Mouse (Mus musculus) layer of hippocampus, adult 11-12 months (tissue): Measurements from ENCODE around the gene Mast4.
"Not testable (repeated sequence)": the region's sequence is repeated elsewhere in the genome, so short reads cannot be mapped to it uniquely, and the experiment has no call there.

Source experiments
- DNase-seq: peaks from one replicate; pipeline ENCODE4 v3.0.0; 2022; ENCODE audit warnings: low spot score

Gene Mast4

DNA sequence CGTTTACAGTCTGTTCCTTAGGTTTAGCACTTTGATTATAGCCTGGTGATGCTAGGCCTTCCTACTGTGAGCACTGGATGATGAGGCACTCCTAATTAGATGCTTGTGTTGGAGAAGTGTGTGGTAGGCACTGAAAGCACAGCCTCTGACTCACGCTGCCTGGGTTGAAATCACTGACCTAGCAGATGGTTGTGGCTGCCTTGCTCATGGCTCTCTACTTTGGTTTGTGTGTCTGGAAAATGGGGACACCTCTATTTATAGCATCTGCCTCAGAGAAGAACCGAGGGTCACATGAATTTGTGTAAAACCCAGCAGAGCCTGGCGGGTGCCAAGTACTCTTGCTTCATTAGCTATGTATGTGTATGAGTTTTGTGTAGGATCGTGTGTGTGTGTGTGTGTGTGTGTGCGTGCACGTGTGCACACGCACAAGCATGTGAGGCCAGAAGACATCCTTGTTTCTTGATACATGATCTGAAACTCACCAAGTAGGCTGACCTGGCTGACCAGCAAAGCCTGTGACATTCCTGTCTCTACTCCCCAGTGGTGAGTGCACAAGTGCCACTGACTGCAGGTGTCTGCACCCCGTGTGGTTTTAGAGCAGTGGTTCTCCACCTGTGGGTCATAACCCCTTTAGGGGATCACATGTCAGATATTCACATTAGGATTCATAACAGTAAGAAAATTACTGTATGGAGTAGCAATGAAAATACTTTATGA, 588.5 kb downstream of the Mast4 start:
- peak; percentile 38 for DNase-seq

DNA sequence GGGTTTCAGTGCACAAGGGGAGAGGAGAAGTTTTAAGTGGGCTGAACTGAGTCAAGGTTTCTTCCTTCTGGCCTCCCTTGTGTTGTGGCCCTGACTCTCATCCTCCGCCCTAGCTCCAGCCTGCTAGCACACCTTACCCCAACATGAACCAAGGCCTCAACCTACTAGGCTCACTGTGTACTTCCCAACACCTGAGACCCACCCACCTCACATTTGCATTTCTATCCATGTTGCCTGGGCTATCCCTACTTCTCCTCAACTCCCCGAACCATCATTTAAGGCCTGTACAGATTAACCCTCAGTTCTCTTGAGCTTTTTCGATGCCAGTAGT, 589.1 kb downstream of the Mast4 start:
- DNase-seq, result no peak

DNA sequence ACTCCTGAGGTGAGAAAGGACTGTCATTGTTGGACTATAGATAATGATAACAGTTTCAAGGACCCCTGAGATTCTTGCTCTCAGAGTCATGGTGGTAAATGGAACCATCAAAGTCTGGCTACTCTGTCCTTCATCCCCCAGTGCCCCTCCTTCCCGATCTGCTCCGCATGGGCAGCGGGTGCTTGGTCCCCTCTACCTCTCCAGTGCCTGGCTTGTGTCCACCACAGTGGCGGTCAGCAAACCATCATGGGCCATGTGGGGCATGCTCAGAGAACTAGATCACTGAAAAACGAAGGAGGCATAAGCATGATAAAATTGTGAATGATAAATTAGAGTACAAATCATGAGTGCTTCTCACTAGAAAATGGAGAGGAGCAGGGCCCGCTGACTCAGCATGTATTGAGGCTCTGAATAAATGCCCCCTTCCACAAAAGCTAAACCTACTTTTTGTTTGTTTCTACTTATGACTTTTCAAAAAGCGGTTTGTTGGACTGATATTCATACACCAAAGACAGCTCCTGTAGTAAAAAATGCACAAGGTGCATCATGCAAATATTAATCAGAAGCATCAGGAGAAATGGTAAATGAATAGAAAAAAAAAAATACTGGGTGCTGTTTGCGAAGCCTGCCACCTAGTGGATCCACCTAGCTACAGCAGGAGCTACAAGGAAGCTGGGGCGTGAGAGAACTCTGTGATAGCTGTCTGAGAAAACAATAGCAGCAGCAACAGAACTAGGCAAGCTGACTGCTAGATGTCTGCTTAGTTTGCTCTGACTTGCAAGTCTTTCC, 589.6 kb downstream of the Mast4 start:
- peak; percentile 74 for DNase-seq

DNA sequence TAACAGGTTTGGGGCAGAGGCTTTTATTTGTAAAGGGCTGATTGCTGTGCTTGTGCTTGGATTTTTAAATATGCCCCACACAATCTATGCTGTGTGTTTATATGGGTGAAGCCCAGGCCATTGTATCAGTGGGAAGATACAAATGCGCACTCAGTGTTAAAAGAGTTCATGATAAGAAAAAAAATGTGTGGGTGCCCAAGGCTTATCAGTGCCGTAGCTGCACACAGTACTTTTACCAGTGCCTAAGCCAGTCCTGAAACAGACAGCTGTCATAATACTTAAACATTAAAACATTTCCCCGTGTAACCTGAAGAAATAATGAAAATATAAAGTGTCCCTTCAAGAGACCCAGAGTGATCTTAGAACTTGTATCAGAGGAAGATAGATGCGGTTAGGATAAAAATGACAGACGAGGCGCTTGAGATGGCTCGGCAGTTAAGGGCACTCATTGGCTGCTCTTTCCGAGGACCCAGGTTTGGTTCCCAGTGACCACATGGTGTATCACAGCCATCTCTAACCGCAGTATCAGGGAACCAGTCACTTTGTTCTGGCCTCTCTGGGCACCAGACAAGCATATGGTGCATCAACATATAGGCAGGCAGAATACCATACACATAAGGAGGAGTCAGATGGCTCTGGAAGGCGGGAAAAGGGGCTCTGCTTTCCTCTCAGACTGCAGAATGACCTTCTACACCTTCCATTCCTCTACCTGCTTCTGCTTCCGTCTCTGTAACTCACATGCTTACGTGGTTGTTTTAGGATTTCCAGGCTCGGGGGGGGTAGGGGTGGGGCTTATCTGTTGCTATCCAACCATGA, 594.4 kb downstream of the Mast4 start:
- no peak for DNase-seq

DNA sequence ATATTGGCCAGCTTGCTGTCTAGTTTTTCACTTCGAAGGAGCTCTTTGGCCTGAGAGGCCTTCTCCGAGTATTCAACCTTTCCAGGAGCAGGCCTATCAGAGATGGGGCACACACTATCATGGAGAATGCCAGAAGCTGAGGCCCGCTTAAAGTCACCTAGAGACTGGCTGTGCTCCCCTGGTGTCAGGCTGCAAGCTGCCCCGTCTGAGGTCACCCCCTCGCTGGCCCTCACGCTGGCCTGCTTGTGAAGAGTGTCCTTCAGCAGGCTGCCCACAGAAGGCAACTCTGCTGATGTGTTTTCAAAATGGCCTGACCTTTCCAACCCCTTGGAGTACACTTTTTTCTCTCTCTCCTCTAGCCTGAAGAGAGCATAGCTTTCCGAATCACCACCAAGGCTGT, 596.5 kb downstream of the Mast4 start:
- no peak for DNase-seq

DNA sequence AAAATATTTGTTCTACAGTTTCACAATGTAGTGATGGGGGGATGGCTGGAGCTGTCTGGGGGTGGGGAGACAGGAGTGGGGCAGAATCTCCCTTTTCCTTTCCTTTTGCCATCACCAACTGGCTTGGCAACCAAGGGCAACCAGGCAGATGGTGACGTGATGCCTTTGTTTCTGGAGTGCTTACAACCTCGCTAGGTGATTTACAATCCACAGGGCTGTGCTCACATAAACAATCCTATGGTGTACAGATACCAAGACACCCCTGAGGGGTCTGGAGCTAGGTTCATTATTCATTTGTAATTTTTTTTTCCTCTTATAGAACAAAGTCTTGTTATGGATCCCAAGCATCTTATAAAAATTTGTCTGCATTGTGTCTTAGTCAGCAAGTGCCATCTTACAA, 601.2 kb downstream of the Mast4 start:
- no peak for DNase-seq

DNA sequence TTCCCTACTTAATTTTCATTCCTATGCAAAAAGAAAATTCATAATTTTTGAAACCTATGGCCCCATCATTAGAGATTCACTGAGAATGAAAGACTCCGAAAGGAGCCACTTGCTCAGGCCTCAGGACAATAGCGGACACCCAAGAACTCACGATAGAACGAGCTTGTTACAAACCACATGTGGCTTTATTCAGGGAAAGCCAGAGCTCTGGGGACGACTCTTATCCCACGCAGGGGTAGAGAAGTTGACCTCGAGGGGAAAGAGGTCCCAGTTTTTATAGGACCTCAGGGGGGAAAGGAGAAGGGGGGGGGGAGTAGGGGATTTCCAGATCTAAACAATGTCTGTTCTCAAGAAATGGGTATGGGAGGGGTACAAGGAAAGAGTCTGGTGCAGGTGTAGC, 605.3 kb downstream of the Mast4 start:
- not testable (repeated sequence) for DNase-seq

DNA sequence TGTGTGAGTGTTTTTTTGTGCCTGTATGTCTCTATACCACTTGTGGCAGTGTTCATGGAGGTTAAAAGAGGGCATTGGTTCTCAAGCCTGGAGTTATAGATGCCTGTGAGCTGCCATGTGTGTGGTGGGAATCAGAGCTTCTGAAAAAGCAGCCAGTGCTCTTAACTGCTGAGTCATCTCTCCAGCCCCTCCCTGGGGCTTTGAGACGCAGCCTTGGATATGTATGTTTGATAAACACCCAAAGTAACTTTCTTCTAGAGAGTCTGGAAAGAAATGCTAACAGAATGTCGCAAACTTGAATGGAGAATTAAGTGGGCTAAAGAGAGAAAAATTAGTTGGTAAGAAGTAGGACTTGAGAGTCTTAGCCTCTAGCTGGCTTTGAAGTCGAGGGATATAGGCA, 606.3 kb downstream of the Mast4 start:
- DNase-seq, result no peak

DNA sequence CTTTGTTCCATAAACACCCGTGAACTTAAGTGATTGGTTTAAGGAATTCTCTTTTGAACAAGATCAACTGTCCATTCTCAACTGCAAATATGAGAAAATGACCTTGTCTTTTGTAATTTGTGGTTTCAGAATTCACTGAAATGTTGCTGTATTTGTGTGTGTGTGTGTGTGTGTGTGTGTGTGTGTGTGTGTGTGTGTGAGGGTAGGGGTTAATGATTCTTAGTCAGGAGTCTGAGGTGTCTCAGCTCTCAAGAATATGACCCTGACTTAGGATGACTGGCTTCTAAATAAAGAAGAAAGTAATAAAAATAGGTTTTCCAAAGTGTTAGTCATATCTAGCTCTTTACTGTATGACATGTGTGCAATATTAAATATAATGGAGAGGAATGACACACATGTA, 607.4 kb downstream of the Mast4 start:
- no peak for DNase-seq

DNA sequence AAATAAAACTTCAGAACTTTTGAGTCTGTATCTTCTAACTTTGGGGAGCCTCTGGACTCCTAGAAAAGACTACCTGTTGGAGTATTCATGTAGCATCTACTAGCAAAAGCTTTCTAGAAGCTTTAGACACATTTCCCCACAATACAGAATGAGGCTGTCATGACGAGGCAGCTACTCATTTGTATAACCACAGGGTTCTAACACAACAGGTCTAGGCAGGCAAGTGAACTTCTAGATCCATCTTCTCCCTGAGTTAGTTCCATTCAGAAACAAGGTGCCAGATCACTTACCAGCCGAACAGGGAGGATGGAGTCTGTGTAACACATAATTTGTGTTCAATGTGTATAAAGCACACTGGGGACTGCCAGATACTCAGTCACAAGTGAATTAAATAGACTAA, 608.4 kb downstream of the Mast4 start:
- no peak for DNase-seq

DNA sequence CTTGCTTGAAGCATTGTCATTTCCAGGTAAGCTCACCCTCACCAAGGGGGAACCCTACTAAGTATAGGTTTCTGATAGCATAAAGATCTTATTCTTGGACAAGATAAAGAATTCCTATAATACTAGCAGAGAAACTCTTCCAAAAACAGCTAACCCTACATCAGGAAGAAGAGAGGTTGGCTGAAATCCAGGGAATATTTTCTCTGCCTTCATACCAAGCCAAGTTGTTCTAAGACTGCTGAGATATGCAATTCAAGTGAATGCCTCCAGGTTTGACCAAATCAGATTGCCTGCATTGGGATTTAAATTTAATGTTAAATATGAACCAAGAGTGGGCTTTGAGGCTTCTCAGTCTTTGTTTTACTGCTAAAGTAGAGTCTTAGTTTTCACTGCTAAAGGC, 608.9 kb downstream of the Mast4 start:
- DNase-seq, result no peak

DNA sequence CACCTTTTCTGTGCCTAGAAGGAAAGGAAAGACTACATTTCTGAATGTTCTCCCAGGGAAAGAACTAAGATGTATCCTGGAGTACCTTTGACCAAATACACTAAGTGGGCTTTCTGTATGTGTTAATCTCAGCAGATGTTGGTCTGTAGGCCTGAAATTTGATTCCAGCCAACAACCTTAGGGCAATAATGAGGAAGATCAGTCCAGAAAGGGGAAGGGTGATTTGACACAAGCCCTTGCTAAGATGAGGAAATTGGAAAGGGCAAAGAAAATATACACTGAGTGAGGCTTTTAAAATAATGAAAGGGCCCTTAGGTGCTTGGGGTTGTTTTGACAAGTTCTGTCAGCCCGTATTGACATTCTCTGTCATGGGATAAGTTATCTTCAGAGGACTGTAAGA, 617.3 kb downstream of the Mast4 start:
- DNase-seq, result no peak

DNA sequence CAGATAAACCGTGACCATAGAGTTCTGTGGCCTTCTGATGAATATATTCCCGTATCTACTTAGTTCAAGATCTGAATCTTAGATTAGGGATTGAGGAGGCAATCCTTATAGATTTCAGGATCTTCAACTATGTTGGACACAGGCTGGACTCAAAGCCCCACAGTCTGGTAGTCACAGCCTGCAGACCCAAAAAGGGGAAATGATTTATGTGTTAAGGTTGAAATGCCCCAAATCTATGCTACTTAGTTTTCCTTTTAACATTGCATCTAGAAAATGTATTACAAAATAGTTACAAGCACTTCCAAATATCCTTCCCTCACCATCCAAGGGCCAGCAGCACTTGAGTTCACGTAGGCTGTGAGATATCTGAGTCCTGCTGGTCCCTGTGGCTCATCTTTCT, 633.6 kb downstream of the Mast4 start:
- no peak for DNase-seq

DNA sequence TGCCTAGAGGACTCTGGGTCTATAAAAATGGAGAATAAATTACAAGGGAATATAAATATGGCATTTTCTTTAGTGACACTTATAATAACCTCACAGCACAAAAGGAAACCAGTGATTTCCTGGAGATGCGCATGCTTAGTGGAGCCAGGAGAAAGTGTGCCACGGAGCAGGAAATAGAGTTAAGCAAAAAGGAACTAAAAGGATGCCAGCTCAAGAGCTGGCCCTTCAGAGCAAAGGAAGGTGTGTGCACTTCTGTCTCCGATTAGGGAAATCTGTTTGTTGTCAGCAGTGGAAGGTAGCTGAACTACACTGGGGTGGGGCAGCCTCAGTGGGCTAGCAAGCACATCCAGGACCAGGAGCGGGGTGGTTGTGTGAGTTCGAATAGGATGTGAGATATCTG, 634.1 kb downstream of the Mast4 start:
- no peak for DNase-seq

DNA sequence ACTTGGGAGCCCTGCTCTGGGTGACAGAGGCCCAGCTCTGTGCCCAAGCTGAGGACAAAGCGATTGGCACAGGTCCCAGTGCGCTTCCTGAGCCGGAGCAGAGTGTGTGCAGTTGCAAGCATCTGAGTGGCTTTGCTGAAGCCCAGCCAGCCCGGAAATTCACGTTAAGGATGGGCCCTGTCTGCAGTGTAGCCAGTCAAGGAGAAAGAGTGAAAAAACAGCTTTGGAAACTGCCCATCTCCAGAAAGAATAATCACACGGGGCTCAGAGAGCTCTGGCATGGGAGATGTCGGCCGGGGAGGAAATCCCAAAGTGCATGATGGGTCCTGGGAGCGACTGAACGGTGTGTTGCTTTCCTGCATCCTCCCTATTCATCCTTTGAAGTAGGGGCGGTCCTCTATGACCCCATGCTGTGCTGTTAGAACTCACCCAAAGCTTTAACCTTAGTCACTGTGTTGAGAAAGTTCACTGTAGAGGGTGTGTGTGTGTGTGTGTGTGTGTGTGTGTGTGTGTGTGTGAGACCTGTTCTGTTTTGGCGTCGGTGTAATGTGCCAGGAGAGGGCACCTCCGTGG, 635.5 kb downstream of the Mast4 start:
- peak; percentile 54 for DNase-seq

DNA sequence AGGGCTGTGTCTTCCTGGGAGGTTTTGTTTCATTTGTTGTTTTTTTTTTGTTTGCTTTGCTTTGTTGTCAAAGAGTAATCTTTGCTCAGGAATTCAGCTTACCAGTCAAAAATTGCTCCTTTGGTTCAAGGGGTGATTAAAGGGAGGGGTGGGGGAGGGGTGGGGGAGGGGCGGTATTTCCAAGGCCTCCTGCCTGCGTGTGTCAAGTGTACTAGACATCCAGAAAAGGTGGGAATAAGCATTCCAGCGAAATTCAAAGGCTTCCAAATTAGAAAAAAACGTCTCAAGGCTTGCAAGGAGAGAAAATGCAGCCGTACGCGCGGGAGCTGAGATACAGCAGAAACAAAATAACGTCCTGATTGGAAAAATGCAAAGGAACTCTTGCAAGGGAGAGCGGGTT, 636.0 kb downstream of the Mast4 start:
- no peak for DNase-seq

DNA sequence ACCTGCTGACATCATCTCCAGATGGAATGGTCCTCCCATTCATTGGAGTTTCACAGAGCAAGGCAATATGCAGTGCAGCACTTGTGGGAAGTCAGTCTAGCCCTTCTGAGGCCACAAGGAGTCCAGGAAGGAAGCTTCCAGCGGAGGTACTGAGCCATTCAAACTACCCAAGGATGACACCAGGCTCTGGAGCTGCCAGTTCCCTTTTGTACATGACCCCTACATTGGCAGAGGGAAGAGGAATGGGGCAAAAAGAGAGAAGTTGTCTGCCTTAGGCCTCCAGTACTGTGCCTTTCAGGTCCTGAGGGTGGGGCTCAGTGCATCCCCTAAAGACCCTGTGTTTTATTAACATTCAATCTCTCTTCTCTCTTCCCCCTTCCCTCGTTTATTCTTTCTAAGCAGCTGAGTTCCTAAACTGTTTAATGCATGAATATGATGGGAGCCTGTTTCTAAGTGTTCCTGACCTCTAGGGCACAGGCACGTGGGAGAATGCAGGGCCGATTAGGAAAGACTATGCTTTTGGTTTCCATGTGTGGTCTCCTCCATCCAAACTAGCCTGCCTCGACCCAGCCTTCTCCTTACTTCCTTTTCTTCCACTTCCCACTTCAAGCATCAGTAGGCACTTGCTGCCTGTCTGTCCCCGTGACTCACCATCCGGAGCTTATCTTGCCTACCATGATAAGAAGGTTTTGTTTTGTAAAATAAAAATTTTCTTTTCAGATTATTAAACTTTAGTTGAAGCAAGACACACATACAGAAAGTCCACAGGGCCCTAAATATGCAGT, 639.0 kb downstream of the Mast4 start:
- DNase-seq, result peak; percentile 30

DNA sequence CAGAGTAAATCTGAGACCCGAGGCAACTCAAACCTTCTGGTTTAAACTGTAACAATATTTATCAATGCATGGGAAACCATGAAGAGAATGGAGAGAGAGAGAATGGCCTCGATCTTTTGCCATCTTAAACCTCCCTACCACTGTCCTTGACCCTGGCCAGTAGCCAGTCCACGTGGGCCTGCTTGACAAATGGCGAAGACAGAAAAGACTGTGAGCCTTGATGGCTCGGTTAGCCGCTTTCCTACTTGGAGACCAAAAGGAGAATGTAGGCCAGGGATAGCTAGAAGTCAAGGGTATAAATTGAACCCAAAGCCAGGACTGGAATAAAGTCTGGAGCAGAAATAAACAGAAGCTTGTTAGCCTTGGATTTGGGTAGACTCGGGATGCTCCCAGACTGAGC, 640.1 kb downstream of the Mast4 start:
- DNase-seq, result no peak

DNA sequence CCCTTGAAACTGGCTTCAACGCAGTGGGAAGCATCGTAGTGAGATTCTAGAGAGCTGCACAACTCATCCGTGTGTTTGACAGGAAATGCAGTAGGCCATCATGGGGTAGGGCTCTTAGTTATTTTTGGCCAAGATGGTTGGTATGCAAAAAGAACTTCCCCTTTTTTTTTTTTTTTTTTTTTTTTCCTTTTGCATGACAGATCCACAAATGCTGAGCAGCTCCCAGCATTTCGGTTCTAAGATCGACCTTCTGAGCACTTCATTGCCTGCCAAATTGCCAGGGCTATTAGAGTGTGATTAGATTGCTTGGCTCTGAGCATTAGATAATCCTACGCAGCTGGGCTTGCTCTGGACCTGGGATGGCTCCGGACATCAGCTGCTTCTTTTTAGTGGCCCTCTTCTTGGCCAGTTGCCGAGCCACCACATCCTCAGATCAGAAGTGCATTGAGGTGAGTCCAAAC, 640.9 kb downstream of the Mast4 start, which contains the start of gene Cd180:
Gene Cd180 (plus strand): TSS at position 218 of the 461 bp plus-strand sequence.
- DNase-seq, result peak; percentile 24

DNA sequence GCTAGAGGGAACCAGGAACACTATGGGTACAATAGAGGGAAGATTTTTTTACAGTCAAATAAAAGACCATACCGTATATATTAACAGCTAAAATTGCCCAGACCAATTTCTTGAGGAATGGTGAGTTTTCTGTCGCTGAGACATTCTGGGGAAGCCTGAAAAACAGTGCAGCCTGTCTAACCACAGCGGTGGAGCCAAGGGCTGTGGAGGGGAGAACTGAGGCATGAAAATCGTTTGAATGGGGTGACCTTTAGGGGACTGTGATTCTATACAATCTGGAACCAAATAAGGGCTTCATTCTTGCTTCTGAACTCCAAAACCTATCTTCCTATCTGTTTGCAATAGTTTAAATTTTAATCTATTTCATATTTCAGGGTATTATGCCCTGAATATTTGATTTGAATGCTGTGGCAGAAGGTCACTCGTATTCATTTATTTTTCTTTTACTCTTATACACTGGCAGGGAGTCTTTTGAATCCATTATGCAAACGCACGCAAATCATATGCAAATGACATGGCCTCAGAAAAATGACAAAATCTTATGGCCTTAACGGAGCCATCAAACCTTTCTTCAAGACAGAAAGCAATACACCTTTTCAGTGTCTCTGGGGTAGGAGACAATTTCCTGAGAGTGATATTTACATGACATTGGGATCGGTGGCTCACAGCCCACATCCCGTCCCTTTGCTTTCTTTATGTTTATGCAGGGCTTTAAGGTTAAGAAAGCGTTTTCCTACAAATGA, 642.7 kb downstream of the Mast4 start:
- no peak for DNase-seq

DNA sequence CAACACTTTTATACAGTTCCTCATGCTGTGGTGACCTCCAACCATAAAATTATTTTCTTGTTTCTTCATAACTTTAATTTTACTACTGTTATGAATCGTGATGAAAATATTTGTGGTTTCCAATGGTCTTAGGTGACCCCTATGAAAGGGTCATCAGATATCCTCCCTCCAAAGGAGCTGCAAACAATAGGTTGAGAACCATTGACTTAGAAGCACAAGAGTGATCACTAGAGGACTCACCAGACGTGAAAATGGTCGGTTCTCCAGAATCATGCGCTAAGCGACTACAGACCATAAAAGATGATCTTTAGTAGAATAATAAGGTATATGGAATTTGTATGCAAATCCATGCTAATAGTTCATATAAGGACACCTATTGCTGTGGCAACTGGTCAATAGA, 644.1 kb downstream of the Mast4 start:
- DNase-seq, result no peak
